Mouse (Mus musculus) thymus, postnatal 10 days (tissue): Measurements from ENCODE around the gene Gm28230.

Experiments
- DNase-seq, 2 experiments: peaks; one replicate each; pipeline ENCODE4 v3.0.0; 2021; ENCODE audit warnings: low spot score in 2 of 2

Gm28230 gene

DNA sequence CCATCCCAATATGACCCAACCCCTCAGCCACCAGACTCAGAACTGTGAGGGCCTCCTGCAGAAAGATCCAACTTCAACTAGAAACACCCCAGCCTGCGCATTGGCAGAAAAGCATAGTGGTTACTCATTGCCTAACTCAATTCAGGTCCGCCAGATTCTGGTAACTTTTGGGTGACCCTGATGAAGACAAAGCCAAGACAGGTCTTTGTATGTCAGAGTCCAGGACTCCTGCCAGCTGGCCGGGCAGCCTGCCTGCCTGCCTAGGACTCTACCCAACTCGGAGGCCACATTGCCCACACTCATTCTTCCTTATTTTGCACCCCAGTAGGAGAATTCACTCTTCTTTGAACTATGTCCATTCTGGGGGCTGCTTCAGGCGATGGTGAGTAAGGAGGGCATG lies at the start of gene Gm28230:
Gene Gm28230 (plus strand): TSS at position 178 of the 400 bp plus-strand sequence.
- DNase-seq = no peak

DNA sequence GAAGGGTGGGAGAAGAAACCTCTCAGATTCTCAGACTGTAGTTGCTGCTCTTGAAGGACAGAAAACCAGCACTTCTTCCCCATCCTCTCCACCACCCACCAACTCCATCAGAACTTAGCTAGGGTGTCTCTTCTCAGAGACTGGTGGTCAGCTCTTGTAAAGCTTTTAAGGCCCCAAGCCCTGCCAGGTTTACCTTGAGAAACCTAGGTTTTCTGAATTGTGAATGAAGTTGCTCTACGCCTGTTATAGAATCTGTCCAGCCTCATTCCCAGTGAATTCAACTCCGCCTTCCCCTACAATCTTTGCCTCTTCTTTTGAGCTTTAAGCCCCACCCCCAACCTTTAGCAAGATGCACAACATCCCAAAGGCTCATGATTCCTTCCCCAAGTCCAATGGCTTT lies 49.4 kb upstream of the Gm28230 start:
- no peak for DNase-seq

DNA sequence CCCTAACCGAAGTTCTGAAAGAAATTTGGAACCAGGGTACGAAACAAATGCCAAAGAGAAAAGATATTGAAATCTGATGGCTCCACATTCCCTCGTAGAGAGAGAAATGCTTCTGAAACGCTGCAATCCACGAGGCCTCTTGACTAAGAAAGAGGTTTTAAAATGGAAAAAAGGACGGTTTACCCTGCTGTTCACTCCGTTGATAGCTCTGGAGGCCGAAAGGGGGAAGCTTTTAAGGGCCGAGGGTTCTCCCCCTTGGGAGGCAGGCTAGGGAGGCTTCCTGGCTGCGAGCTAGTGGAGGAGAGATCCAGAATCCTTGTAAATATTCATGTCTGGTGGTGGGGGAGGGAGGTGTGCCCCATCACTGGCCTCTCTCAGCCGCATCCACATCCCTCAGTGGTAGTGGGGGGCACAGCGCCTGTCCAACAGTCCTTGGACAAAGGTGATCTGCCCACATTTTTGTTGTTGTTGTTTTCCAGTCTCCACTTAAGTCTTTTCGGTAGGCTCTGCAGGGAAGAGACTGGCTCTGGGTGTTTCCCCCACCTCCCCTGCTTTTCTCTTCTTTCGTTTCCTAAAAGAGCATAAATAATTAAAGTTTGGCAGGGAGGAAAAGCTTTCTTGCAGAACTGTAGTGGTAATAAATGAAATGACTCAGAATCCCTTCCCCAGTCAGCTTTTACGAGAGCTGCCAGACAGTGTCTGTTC lies 47.5 kb upstream of the Gm28230 start, which contains the start of gene Hoxd11:
Gene Hoxd11 (plus strand): TSS at position 667 of the 705 bp plus-strand sequence.
- no peak for DNase-seq

- no peak for DNase-seq
Measured at GRCm38 (mm10) chr2:74679596-74679971, 46.9 kb upstream of the Gm28230 start.

DNA sequence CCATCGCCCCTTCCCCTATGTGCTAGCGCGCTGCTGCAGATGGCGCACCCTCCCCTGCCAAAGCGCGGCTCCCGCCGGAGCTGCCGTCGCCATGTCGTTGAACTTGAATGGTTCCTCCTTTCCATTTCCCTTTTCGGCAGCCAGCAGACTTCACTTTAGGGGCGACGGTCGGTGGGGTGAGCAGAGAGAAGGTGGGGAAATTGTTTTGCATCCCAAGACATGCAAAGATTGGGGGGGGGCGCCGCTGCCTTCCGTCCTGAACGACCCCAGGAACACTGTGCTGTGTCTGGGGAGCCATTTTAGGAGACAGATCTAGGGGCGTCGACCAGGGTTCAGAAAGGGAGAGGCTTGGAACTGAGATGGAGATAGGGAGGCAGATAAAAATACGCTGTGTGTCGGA lies 46.5 kb upstream of the Gm28230 start:
- no peak for DNase-seq

GRCm38 (mm10) chr2:74680561-74681398 lies 45.7 kb upstream of the Gm28230 start:
- DNase-seq = no peak

GRCm38 (mm10) chr2:74681594-74682531 lies 44.7 kb upstream of the Gm28230 start:
- DNase-seq = no peak

- no peak for DNase-seq
Measured at GRCm38 (mm10) chr2:74682796-74683195, 43.7 kb upstream of the Gm28230 start.

- no peak for DNase-seq
Measured at GRCm38 (mm10) chr2:74683471-74683951, 43.0 kb upstream of the Gm28230 start.

DNA sequence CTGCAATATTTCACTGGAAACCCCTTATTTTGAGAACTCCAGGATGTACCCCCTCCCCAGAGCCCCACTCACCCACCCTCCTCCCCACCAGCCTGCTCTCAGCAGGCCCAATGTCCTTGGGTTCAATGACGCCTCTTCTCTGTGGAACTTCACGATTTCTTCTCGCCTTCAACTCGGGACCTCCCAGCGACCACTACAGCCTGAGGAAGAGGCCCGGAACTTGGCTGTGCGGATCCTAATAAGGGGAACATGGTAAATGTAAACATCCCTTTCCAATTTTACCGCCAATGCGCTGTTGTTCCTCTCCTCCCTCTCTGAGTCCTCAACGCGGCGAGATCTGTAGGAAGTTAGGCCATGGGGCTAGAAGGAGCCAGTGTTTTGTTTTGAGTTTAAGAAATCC lies 42.4 kb upstream of the Gm28230 start:
- DNase-seq = no peak

DNA sequence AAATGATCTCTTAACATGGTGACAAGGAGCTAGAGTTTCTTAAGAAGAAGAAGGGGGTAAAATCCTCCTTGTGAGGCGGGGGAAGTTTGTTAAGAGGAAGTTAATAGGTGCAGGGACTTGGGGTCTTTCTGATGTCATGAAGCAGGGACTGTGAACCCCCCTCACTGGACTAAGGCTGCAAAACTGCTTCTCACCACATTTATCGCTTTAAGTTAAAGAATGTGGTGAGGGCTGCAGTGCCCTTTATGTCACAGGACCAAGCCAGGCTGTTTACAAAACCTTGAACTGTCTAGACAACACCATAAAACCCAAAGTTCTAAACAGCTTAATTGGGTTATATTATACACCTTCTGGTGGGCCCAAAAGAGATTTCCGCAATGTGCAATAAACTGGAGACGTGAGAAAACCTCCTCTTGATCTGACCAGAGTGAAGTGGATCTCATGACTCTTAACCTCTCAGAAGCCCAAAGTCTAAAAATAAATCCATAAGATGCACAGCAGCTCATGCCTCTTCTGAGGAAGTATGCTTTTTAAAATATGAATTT lies 41.4 kb upstream of the Gm28230 start:
- no peak for DNase-seq

GRCm38 (mm10) chr2:74686301-74686987 lies 40.1 kb upstream of the Gm28230 start:
- no peak for DNase-seq

DNA sequence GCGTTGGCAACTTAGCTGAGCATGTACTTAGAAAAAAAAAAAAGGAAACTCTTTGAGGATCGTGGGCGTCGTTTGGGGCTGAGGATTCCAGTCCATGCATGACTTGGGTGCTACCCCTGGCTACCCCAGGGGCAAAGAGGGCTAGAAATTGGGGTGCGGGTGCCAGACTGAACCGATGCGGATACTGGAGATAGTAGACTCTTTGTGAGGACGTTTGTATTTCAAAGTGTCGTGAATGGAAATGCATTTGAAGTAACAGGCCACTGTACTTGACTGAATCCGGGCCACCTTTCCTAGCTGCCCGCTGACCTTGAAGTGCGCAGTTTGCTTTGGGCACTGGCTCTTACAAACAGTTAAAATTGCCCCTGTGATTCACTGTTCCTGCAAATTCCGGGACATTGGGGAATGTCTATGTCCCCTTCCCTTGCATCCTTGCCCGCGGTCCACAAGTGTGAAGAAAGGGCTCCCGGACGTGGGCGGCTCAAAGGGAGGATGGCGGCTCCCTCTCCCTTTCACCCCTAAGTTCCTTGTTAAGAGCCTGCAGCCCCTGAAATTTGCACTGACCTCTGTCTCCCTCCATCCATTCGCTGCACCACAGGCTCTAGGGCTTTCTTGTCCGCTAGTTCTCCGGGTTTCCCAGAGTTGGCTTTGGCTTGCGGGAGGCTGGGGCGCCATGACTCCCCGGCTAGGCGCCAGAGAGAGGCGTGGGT lies 39.4 kb upstream of the Gm28230 start:
- no peak for DNase-seq

GRCm38 (mm10) chr2:74687698-74688555 lies 38.6 kb upstream of the Gm28230 start:
- DNase-seq = no peak

GRCm38 (mm10) chr2:74688795-74689573 lies 37.5 kb upstream of the Gm28230 start:
- DNase-seq = no peak

DNA sequence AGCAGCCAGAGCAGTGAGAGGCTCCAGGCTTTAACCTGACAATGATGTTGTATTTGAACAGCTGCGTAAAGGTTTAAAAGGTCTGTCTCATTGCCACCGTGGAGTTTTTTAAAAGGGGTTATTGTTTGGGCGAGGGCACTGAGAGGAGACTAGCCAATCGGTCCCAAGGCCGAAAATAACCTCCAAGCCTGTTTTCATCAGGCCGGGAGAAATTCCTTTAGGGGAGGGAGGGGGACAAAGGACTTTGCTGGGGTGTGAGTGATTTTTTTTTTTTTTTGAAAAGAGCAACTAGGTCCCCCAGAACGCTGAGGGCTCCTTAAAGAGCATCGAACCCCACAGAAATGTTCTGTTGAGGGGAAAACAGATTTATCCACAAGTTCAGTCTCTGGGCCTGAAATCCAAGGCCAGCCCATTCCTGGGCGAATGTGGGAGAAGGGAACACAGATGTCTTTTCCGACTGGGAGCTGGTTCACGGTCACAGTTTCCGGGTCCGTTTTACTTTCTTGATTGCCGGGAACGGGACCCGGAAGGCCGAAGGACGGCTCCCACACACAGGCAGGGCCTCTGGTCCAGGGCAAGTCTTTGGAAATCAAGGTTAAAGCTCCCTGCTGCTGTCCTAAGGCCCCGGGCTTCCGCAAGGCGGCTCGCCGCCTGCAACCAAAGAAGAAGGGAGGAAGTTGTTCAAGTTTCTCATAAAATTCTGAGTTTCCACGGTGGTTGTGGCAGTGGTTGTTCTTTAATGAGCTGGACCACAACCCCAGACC lies 36.8 kb upstream of the Gm28230 start:
- DNase-seq = no peak

DNA sequence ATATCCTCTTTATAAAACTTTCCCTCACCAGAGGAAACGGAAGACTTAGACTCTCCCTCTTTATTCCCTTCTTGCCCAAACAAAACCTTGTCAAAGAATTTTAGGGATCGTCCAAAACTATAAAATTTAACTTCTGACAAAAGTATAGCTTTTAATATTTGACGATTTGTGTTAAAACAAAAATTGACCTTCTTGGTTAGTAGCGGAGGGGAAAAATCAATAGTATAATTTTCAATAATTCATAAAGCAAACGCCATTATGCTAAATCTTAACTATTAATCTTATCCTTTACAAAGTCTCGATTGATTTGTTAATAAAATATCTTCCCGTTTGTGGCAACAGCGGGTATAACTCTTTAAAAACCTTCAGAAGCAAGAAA lies 36.2 kb upstream of the Gm28230 start:
- no peak for DNase-seq
